Mouse (Mus musculus) heart, embryonic 10.5 days (tissue): ENCODE measurements around the gene Tapt1. TPM values are rescaled to one million over a fixed set of nuclear protein-coding genes. Genes with fewer than 3 reads are reported as not detected.

Source experiments
- DNase-seq: peaks from one replicate; pipeline ENCODE4 v3.0.0-alpha.2; 2017; ENCODE audit warnings: low spot score
- H3K27ac ChIP-seq: fragments of 300-500 bp; sonication (generic); 2 replicates; pipeline ENCODE4 v1.5.1; 2016; ENCODE audit warnings: mild to moderate bottlenecking
- H3K27me3 ChIP-seq: fragments of 300-500 bp; sonication (generic); 2 replicates; pipeline ENCODE4 v1.6.1; 2016; ENCODE audit warnings: mild to moderate bottlenecking; ENCODE audit not compliant: poor library complexity, insufficient read depth, severe bottlenecking
- H3K36me3 ChIP-seq: fragments of 300-500 bp; sonication (generic); 2 replicates; pipeline ENCODE4 v1.6.1; 2016; ENCODE audit warnings: mild to moderate bottlenecking, moderate library complexity
- H3K4me1 ChIP-seq: fragments of 300-500 bp; sonication (generic); 2 replicates; pipeline ENCODE4 v1.6.1; 2016; ENCODE audit warnings: mild to moderate bottlenecking
- H3K4me3 ChIP-seq: fragments of 300-500 bp; sonication (generic); 2 replicates; pipeline ENCODE4 v1.5.1; 2016; ENCODE audit warnings: mild to moderate bottlenecking, moderate library complexity
- H3K9me3 ChIP-seq: fragments of 300-500 bp; sonication (generic); 2 replicates; pipeline ENCODE4 v1.6.1; 2016; ENCODE audit warnings: mild to moderate bottlenecking, moderate library complexity
- WGBS: fragments of 180-500 bp; shearing (Covaris S2); methylation state at CpG from one replicate; pipeline ENCODE4 v1.1.7; 2016; 5-methylcytosine and 5-hydroxymethylcytosine counted together
- polyA plus RNA-seq: library from polyadenylated mRNA; unstranded; fragments of >200 nt; fragmentation: Nextera tagmentation; extraction: Ambion mirVana; gene quantifications from 2 replicates; pipeline ENCODE4 v1.2.1, GENCODE M21; 2016

Tapt1 gene
- polyA plus RNA-seq, 1 experiment from 2014 or later, result 29.1 TPM

GRCm38 (mm10) chr5:44225911-44226520, 410 bp downstream of the Tapt1 start:
- under 1% methylated on average over 47 of the region's 72 CpGs for WGBS
- Histone ChIP-seq H3K4me3 (peak overlapping the region; percentile 83), H3K36me3 (no peaks in the 10 kb centered on the region), H3K4me1 (peaks cover 25% of the 10 kb centered on the region), H3K27me3 (no peaks in the 10 kb centered on the region), H3K27ac (peak overlapping the region; percentile 98), H3K9me3 (no peaks in the 10 kb centered on the region)
- peak; percentile 76 for DNase-seq

- Histone ChIP-seq H3K36me3 (no peaks in the 10 kb centered on the region), H3K27ac (no peak overlapping the region), H3K27me3 (no peaks in the 10 kb centered on the region), H3K4me3 (peak overlapping the region; percentile 83), H3K4me1 (peaks cover 25% of the 10 kb centered on the region), H3K9me3 (no peaks in the 10 kb centered on the region)
- DNase-seq, result no peak
- WGBS, result 76% methylated on average over 4 of the region's 4 CpGs
These were observed 1.4 kb downstream of the Tapt1 start for GRCm38 (mm10) chr5:44224916-44225600.

GRCm38 (mm10) chr5:44224251-44224650, 2.2 kb downstream of the Tapt1 start:
- DNase-seq, result no peak
- Histone ChIP-seq H3K9me3 (no peaks in the 10 kb centered on the region), H3K36me3 (no peaks in the 10 kb centered on the region), H3K27ac (no peak overlapping the region), H3K4me1 (peaks cover 25% of the 10 kb centered on the region), H3K4me3 (no peak overlapping the region), H3K27me3 (no peaks in the 10 kb centered on the region)
- 35% methylated on average over 6 of the region's 6 CpGs for WGBS

GRCm38 (mm10) chr5:44223341-44223881, 3.0 kb downstream of the Tapt1 start:
- no peaks in the 10 kb centered on the region for H3K9me3 ChIP-seq
- peak; percentile 79 for DNase-seq
- no peaks in the 10 kb centered on the region for H3K27me3 ChIP-seq
- 69% methylated on average over 16 of the region's 16 CpGs for WGBS
- H3K4me1 ChIP-seq, result peaks cover 25% of the 10 kb centered on the region
- no peaks in the 10 kb centered on the region for H3K36me3 ChIP-seq
- H3K4me3 ChIP-seq, result no peak overlapping the region
- H3K27ac ChIP-seq, result no peak overlapping the region

GRCm38 (mm10) chr5:44220430-44220829, 6.0 kb downstream of the Tapt1 start:
- 85% methylated on average over 7 of the region's 7 CpGs for WGBS
- Histone ChIP-seq H3K27ac (no peak overlapping the region), H3K27me3 (no peaks in the 10 kb centered on the region), H3K36me3 (peaks cover 10% of the 10 kb centered on the region; the same call in 1 of the 2 replicates), H3K9me3 (no peaks in the 10 kb centered on the region), H3K4me1 (peaks cover 16% of the 10 kb centered on the region), H3K4me3 (no peak overlapping the region)
- DNase-seq, result no peak

GRCm38 (mm10) chr5:44219871-44220270, 6.6 kb downstream of the Tapt1 start:
- Histone ChIP-seq H3K36me3 (peaks cover 15% of the 10 kb centered on the region; the same call in 1 of the 2 replicates), H3K9me3 (no peaks in the 10 kb centered on the region), H3K27me3 (no peaks in the 10 kb centered on the region), H3K4me1 (peaks cover 11% of the 10 kb centered on the region), H3K27ac (no peak overlapping the region), H3K4me3 (no peak overlapping the region)
- no peak for DNase-seq
- WGBS, result 73% methylated on average over 4 of the region's 4 CpGs

- H3K36me3 ChIP-seq, result peaks cover 16% of the 10 kb centered on the region; the same call in 1 of the 2 replicates
- no peaks in the 10 kb centered on the region for H3K27me3 ChIP-seq
- 74% methylated on average over 4 of the region's 4 CpGs for WGBS
- no peak overlapping the region for H3K27ac ChIP-seq
- H3K4me1 ChIP-seq, result peaks cover 1% of the 10 kb centered on the region; the same call in 1 of the 2 replicates
- no peak overlapping the region for H3K4me3 ChIP-seq
- H3K9me3 ChIP-seq, result no peaks in the 10 kb centered on the region
- DNase-seq, result peak; percentile 53
These were observed 7.9 kb downstream of the Tapt1 start for GRCm38 (mm10) chr5:44218483-44218882.

GRCm38 (mm10) chr5:44217685-44218041, 8.8 kb downstream of the Tapt1 start:
- Histone ChIP-seq H3K4me3 (no peak overlapping the region), H3K4me1 (no peaks in the 10 kb centered on the region), H3K27me3 (no peaks in the 10 kb centered on the region), H3K9me3 (no peaks in the 10 kb centered on the region), H3K27ac (no peak overlapping the region), H3K36me3 (peaks cover 16% of the 10 kb centered on the region; the same call in 1 of the 2 replicates)
- WGBS, result 80% methylated on average over 5 of the region's 5 CpGs
- no peak for DNase-seq

- no peak overlapping the region; the same call in 1 of the 2 replicates for H3K27ac ChIP-seq
- no peaks in the 10 kb centered on the region for H3K9me3 ChIP-seq
- peaks cover 17% of the 10 kb centered on the region; the same call in 1 of the 2 replicates for H3K36me3 ChIP-seq
- no peak overlapping the region for H3K4me3 ChIP-seq
- WGBS, result 82% methylated on average over 8 of the region's 8 CpGs
- no peak for DNase-seq
- H3K27me3 ChIP-seq, result no peaks in the 10 kb centered on the region
- no peaks in the 10 kb centered on the region for H3K4me1 ChIP-seq
These were observed 9.3 kb downstream of the Tapt1 start for GRCm38 (mm10) chr5:44217041-44217684.

GRCm38 (mm10) chr5:44215118-44215517, 11.3 kb downstream of the Tapt1 start:
- Histone ChIP-seq H3K4me3 (no peak overlapping the region), H3K9me3 (no peaks in the 10 kb centered on the region), H3K4me1 (peaks cover 3% of the 10 kb centered on the region; the same call in 1 of the 2 replicates), H3K27ac (no peak overlapping the region), H3K27me3 (no peaks in the 10 kb centered on the region), H3K36me3 (peaks cover 20% of the 10 kb centered on the region; the same call in 1 of the 2 replicates)
- DNase-seq, result no peak

- H3K4me3 ChIP-seq, result no peak overlapping the region
- H3K36me3 ChIP-seq, result peaks cover 20% of the 10 kb centered on the region; the same call in 1 of the 2 replicates
- peaks cover 3% of the 10 kb centered on the region; the same call in 1 of the 2 replicates for H3K4me1 ChIP-seq
- no peaks in the 10 kb centered on the region for H3K27me3 ChIP-seq
- no peaks in the 10 kb centered on the region for H3K9me3 ChIP-seq
- 68% methylated on average over 2 of the region's 2 CpGs for WGBS
- no peak overlapping the region for H3K27ac ChIP-seq
- no peak for DNase-seq
These were observed 12.4 kb downstream of the Tapt1 start for GRCm38 (mm10) chr5:44214025-44214424.

- DNase-seq, result no peak
- H3K27ac ChIP-seq, result no peak overlapping the region
- H3K4me1 ChIP-seq, result peaks cover 3% of the 10 kb centered on the region; the same call in 1 of the 2 replicates
- no peaks in the 10 kb centered on the region for H3K9me3 ChIP-seq
- H3K4me3 ChIP-seq, result no peak overlapping the region
- H3K36me3 ChIP-seq, result peaks cover 20% of the 10 kb centered on the region; the same call in 1 of the 2 replicates
- WGBS, result 92% methylated on average over 5 of the region's 5 CpGs
- H3K27me3 ChIP-seq, result no peaks in the 10 kb centered on the region
These were observed 13.0 kb downstream of the Tapt1 start for GRCm38 (mm10) chr5:44213391-44213790.
